Mouse (Mus musculus) liver, embryonic 14 days (tissue): Measurements from ENCODE around the gene Lrrc3. TPM values are rescaled to one million over a fixed set of nuclear protein-coding genes. Genes with fewer than 3 reads are reported as not detected.

ENCODE experiments used
- polyA plus RNA-seq: library from polyadenylated mRNA; depleted of rRNA; stranded (reverse); fragments of >200 nt; gene quantifications from 2 replicates; pipeline ENCODE4 v1.2.3, GENCODE M21; 2012; rRNA removed

Gene Lrrc3
- polyA plus RNA-seq, result 5.5 and 6.6 TPM in 2 replicates

GRCm38 (mm10) chr10:77902211-77902893 lies at the start of gene Lrrc3:
Gene Lrrc3, minus strand, starts transcription at chr10:77902536.

GRCm38 (mm10) chr10:77861675-77862074 lies 40.7 kb downstream of the Lrrc3 start, which contains the start of gene Gm3285:
Gene Gm3285, plus strand, starts transcription at chr10:77861975.

GRCm38 (mm10) chr10:77852559-77852958 lies 49.8 kb downstream of the Lrrc3 start, which contains the start of gene Gm10318:
Gene Gm10318, plus strand, starts transcription at chr10:77852859.

Other genes starting within 250 kb of the Lrrc3 start
- 0.03 and 0.10 TPM in 2 replicates for gene Tspear, start 216.0 kb downstream of the Lrrc3 start, polyA plus RNA-seq
- gene Gm19402, start 211.8 kb downstream of the Lrrc3 start, polyA plus RNA-seq, result not detected in 2 replicates
- gene Gm9508, start 205.3 kb downstream of the Lrrc3 start, polyA plus RNA-seq, result not detected in 2 replicates
- gene Gm10272, start 195.9 kb downstream of the Lrrc3 start, polyA plus RNA-seq, result not detected in 2 replicates
- not detected in 2 replicates for gene Gm10024, start 191.1 kb downstream of the Lrrc3 start, polyA plus RNA-seq
- not detected in 2 replicates for gene Gm10142, start 186.7 kb downstream of the Lrrc3 start, polyA plus RNA-seq
- gene Krtap12-1, start 181.9 kb downstream of the Lrrc3 start, polyA plus RNA-seq, result not detected in 2 replicates
- not detected in 2 replicates for gene Gm10100, start 176.1 kb downstream of the Lrrc3 start, polyA plus RNA-seq
- gene Gm18596, start 159.9 kb downstream of the Lrrc3 start, polyA plus RNA-seq, result not detected in 2 replicates
- gene Gm9736, start 151.2 kb downstream of the Lrrc3 start, polyA plus RNA-seq, result not detected in 2 replicates
- gene Gm3233, start 142.9 kb downstream of the Lrrc3 start, polyA plus RNA-seq, result not detected in 2 replicates
- gene Gm3238, start 131.2 kb downstream of the Lrrc3 start, polyA plus RNA-seq, result not detected in 2 replicates
- gene Gm7138, start 125.6 kb downstream of the Lrrc3 start, polyA plus RNA-seq, result not detected in 2 replicates
- not detected in 2 replicates for gene Gm3250, start 120.0 kb downstream of the Lrrc3 start, polyA plus RNA-seq
- gene Gm7137, start 114.3 kb downstream of the Lrrc3 start, polyA plus RNA-seq, result not detected in 2 replicates
- gene Gm9639, start 107.5 kb downstream of the Lrrc3 start, polyA plus RNA-seq, result not detected in 2 replicates
- gene Gm19668, start 103.4 kb downstream of the Lrrc3 start, polyA plus RNA-seq, result not detected in 2 replicates
- gene Gm9507, start 90.7 kb downstream of the Lrrc3 start, polyA plus RNA-seq, result not detected in 2 replicates
- not detected in 2 replicates for gene Gm2696, start 87.9 kb downstream of the Lrrc3 start, polyA plus RNA-seq
- gene Krtap10-4, start 75.4 kb downstream of the Lrrc3 start, polyA plus RNA-seq, result not detected in 2 replicates
- not detected in 2 replicates for gene Krtap10-10, start 66.6 kb downstream of the Lrrc3 start, polyA plus RNA-seq
- not detected in 2 replicates for gene Gm36176, start 55.7 kb downstream of the Lrrc3 start, polyA plus RNA-seq
- not detected in 2 replicates for gene Gm10318, start 49.7 kb downstream of the Lrrc3 start, polyA plus RNA-seq
- gene Gm3285, start 40.6 kb downstream of the Lrrc3 start, polyA plus RNA-seq, result not detected in 2 replicates
- 0.93 and 1.5 TPM in 2 replicates for gene Trpm2, start 68.0 kb upstream of the Lrrc3 start, polyA plus RNA-seq
- gene 1810043G02Rik, start 76.0 kb upstream of the Lrrc3 start, polyA plus RNA-seq, result 4.4 and 4.9 TPM in 2 replicates
- 43.9 and 47.1 TPM in 2 replicates for gene Pfkl, start 107.5 kb upstream of the Lrrc3 start, polyA plus RNA-seq
- gene Dnmt3l, start 139.4 kb upstream of the Lrrc3 start, polyA plus RNA-seq, result not detected in 2 replicates
- 0.01 TPM in 1 of 2 replicates, not detected in the other for gene Aire, start 141.1 kb upstream of the Lrrc3 start, polyA plus RNA-seq
- 2.1 and 2.7 TPM in 2 replicates for gene Icosl, start 166.8 kb upstream of the Lrrc3 start, polyA plus RNA-seq